Mouse (Mus musculus): ENCODE results near the gene Bsg. TPM values are rescaled to one million over a fixed set of nuclear protein-coding genes. Genes with fewer than 3 reads are reported as not detected.
A peak's percentile ranks its signal among the peaks of the same experiment; 100 is the strongest.

Gene Bsg
- polyA plus RNA-seq, 1 experiment from 2014 or later: 1,048 TPM

DNA sequence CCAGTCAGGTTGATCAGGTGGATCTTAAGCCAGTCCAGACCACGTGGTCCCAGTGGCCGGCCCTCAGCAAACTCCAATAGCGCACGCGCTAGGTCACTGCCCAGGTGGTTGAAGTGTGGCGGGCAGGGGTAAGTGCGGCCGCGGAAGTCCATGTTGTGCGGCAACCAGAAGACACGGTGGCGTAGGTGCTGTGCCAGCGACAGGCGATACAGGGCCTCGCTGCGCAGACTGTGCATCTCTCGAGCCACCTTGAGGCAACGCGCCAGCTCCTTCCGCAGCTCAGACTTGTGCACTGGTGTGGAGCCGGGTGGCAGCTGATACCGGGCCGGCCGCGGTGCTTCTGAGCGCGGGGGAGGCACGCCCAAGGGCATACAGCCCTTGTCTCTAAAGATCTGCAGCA, 34.9 kb downstream of the Bsg start:
- H3K9me3 ChIP-seq (ENCODE audit: low read length): peaks cover 59% of the 10 kb centered on the region
- H3K36me3 ChIP-seq (ENCODE audit: insufficient read depth, low read length): peaks cover 97% of the 10 kb centered on the region
- WGBS: 97% methylated on average over 28 of the region's 28 CpGs
- no peak overlapping the region for H3K4me3 ChIP-seq (ENCODE audit: low read length)
- H3K27ac ChIP-seq (ENCODE audit: low read length): no peak overlapping the region
- H3K27me3 ChIP-seq (ENCODE audit: insufficient read depth, low read length): no peaks in the 10 kb centered on the region; the same call in 1 of the 2 replicates
- no peak for ATAC-seq (ENCODE audit: low FRiP score, low TSS enrichment)
- H3K9ac ChIP-seq (replicated peaks; ENCODE audit: low read length): no peak overlapping the region
- H3K4me2 ChIP-seq (replicated peaks; ENCODE audit: low read depth, low read length): no peak overlapping the region
- 0 out of 2 replicates have a peak, but pooled peaks cover 5% of the 10 kb centered on the region for H3K4me1 ChIP-seq (ENCODE audit: insufficient read depth, low read length)

DNA sequence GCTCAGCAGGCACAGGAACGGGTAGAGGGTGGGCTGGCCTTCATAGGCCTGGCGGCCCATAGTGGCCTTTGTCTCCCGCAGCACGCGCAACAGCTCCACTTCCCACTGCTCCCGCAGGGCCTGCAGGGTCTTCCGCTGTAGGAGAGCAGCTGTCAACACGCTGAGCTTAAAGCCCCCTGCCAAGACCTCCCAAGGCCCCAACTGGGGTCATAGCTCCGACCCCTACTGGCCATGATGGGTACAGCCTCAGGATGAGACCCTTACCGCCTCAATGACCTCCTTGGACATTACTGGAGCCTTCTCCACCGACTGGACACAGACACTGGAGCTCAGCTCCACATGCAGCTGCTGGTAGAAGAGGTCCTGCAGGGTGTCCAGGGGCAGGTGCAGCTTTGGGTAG, 36.6 kb downstream of the Bsg start:
- Histone ChIP-seq H3K9me3 (ENCODE audit: low read length) (peaks cover 50% of the 10 kb centered on the region), H3K4me3 (ENCODE audit: low read length) (no peak overlapping the region), H3K27me3 (ENCODE audit: insufficient read depth, low read length) (no peaks in the 10 kb centered on the region; the same call in 1 of the 2 replicates), H3K36me3 (ENCODE audit: insufficient read depth, low read length) (peaks cover 84% of the 10 kb centered on the region), H3K4me1 (ENCODE audit: insufficient read depth, low read length) (peaks cover 7% of the 10 kb centered on the region), H3K27ac (ENCODE audit: low read length) (no peak overlapping the region), H3K9ac (replicated peaks; ENCODE audit: low read length) (no peak overlapping the region), H3K4me2 (replicated peaks; ENCODE audit: low read depth, low read length) (no peak overlapping the region)
- ATAC-seq (ENCODE audit: low FRiP score, low TSS enrichment): no peak
- 76% methylated on average over 11 of the region's 11 CpGs for WGBS

DNA sequence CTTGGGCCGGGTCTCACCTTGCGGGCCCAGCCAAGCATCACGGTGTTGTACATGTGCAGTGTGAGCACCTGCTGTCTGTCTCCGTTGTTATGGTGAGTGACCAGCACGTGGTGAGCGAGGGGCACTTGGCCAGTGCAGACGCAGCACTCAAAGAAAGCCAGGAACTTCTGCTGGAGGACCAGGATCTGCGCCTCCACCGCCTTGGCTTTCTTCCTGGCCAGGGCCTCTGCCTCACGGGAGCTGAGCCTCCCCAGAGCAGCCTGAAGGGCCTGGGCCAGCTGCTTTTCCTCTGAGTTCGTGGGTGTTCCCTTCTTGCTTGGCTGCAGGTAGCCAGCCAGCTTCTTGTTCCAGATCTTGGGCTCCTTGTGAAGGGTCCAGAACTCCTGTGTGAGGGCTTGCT, 38.9 kb downstream of the Bsg start:
- 91% methylated on average over 11 of the region's 11 CpGs for WGBS
- Histone ChIP-seq H3K9ac (replicated peaks; ENCODE audit: low read length) (no peak overlapping the region), H3K9me3 (ENCODE audit: low read length) (peaks cover 27% of the 10 kb centered on the region), H3K27me3 (ENCODE audit: insufficient read depth, low read length) (no peaks in the 10 kb centered on the region), H3K4me3 (ENCODE audit: low read length) (no peak overlapping the region), H3K27ac (ENCODE audit: low read length) (no peak overlapping the region), H3K4me2 (replicated peaks; ENCODE audit: low read depth, low read length) (no peak overlapping the region), H3K36me3 (ENCODE audit: insufficient read depth, low read length) (peaks cover 61% of the 10 kb centered on the region), H3K4me1 (ENCODE audit: insufficient read depth, low read length) (peaks cover 11% of the 10 kb centered on the region)
- no peak for ATAC-seq (ENCODE audit: low FRiP score, low TSS enrichment)

- no peak for ATAC-seq (ENCODE audit: low FRiP score, low TSS enrichment)
- Histone ChIP-seq H3K4me1 (ENCODE audit: insufficient read depth, low read length) (peaks cover 11% of the 10 kb centered on the region), H3K4me2 (replicated peaks; ENCODE audit: low read depth, low read length) (no peak overlapping the region), H3K27ac (ENCODE audit: low read length) (no peak overlapping the region), H3K9me3 (ENCODE audit: low read length) (peaks cover 21% of the 10 kb centered on the region), H3K4me3 (ENCODE audit: low read length) (no peak overlapping the region), H3K9ac (replicated peaks; ENCODE audit: low read length) (no peak overlapping the region), H3K27me3 (ENCODE audit: insufficient read depth, low read length) (no peaks in the 10 kb centered on the region), H3K36me3 (ENCODE audit: insufficient read depth, low read length) (peaks cover 54% of the 10 kb centered on the region)
- 95% methylated on average over 15 of the region's 15 CpGs for WGBS
Measured at GRCm38 (mm10) chr10:79743650-79744365, 39.5 kb downstream of the Bsg start.

DNA sequence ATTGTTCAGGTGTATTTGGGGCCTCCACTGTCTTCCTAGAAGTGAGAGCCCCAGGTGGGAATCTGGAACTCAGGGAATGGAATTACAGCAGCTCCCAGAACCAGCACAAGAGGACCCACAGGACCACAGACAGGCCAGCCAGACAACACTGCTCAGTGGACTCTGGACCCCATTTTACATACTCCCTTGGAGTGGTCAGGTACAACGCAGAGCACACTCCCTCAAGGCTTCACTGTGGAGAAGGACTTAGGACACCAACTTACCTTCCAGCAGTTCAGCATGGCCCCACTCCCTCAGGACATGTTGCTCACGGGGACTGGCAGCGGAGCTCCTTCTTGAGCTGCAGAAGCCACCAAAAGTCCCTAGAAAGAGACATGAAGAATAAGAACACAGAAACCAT, 41.1 kb downstream of the Bsg start:
- no peak overlapping the region for H3K27ac ChIP-seq (ENCODE audit: low read length)
- H3K4me3 ChIP-seq (ENCODE audit: low read length): peak overlapping the region; percentile 78
- 84% methylated on average over 3 of the region's 3 CpGs for WGBS
- peaks cover 11% of the 10 kb centered on the region for H3K4me1 ChIP-seq (ENCODE audit: insufficient read depth, low read length)
- H3K9ac ChIP-seq (replicated peaks; ENCODE audit: low read length): peak overlapping the region; percentile 5; the same call in 1 of the 2 replicates
- peaks cover 5% of the 10 kb centered on the region; the same call in 1 of the 2 replicates for H3K9me3 ChIP-seq (ENCODE audit: low read length)
- peak overlapping the region; percentile 59 for H3K4me2 ChIP-seq (replicated peaks; ENCODE audit: low read depth, low read length)
- ATAC-seq (ENCODE audit: low FRiP score, low TSS enrichment): no peak
- H3K36me3 ChIP-seq (ENCODE audit: insufficient read depth, low read length): peaks cover 38% of the 10 kb centered on the region
- no peaks in the 10 kb centered on the region for H3K27me3 ChIP-seq (ENCODE audit: insufficient read depth, low read length)

GRCm38 (mm10) chr10:79745898-79746773, 41.8 kb downstream of the Bsg start, which contains the start of gene Polrmt:
Gene Polrmt, minus strand, starts transcription at chr10:79746581.
- H3K9ac ChIP-seq (replicated peaks; ENCODE audit: low read length): peak within 1 kb of the TSS; percentile 77

GRCm38 (mm10) chr10:79746774-79747151, 42.5 kb downstream of the Bsg start:
- Histone ChIP-seq H3K27ac (ENCODE audit: low read length) (no peak overlapping the region), H3K4me2 (replicated peaks; ENCODE audit: low read depth, low read length) (peak overlapping the region; percentile 59), H3K27me3 (ENCODE audit: insufficient read depth, low read length) (no peaks in the 10 kb centered on the region), H3K4me3 (ENCODE audit: low read length) (peak overlapping the region; percentile 29), H3K36me3 (ENCODE audit: insufficient read depth, low read length) (peaks cover 25% of the 10 kb centered on the region), H3K9me3 (ENCODE audit: low read length) (no peaks in the 10 kb centered on the region), H3K9ac (replicated peaks; ENCODE audit: low read length) (peak overlapping the region; percentile 57), H3K4me1 (ENCODE audit: insufficient read depth, low read length) (peaks cover 11% of the 10 kb centered on the region)
- WGBS: 23% methylated on average over 6 of the region's 6 CpGs
- ATAC-seq (ENCODE audit: low FRiP score, low TSS enrichment): peak; percentile 69

More at GRCm38 (mm10) chr10:79745898-79746773, 41.8 kb downstream of the Bsg start, which contains the start of gene Polrmt:
- 3% methylated on average over 38 of the region's 38 CpGs for WGBS
- Histone ChIP-seq H3K27ac (ENCODE audit: low read length) (peak within 1 kb of the TSS; percentile 43; the same call in 1 of the 2 replicates), H3K4me3 (ENCODE audit: low read length) (peak within 1 kb of the TSS; percentile 78), H3K4me2 (replicated peaks; ENCODE audit: low read depth, low read length) (peak within 1 kb of the TSS; percentile 59), H3K27me3 (ENCODE audit: insufficient read depth, low read length) (no peaks in the 10 kb centered on the region), H3K36me3 (ENCODE audit: insufficient read depth, low read length) (peaks cover 31% of the 10 kb centered on the region), H3K4me1 (ENCODE audit: insufficient read depth, low read length) (peaks cover 11% of the 10 kb centered on the region), H3K9me3 (ENCODE audit: low read length) (no peaks in the 10 kb centered on the region; the same call in 1 of the 2 replicates)
- ATAC-seq (ENCODE audit: low FRiP score, low TSS enrichment): peak; percentile 96

DNA sequence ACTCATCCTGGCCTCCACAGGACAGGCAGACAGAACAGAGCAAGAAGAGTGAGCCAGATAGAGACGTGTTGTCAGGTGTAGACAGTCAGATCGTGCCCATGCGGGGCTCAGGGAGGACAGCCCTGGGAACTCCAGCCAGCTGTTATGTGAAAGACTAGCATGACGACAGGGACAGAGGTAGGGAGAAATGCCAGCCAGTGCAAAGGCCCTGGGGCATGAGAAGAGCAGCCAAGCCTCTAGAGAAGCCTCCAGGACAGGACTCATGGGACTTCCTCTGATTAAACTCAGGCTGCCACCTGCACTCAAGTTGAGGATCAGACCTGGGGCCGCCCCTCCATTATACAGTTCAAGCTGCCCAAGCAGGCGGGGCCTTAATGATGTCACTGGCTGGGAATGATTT, 44.2 kb downstream of the Bsg start:
- no peak overlapping the region for H3K4me2 ChIP-seq (replicated peaks; ENCODE audit: low read depth, low read length)
- no peak for ATAC-seq (ENCODE audit: low FRiP score, low TSS enrichment)
- WGBS: 76% methylated on average over 6 of the region's 6 CpGs

GRCm38 (mm10) chr10:79754856-79755516, 50.7 kb downstream of the Bsg start, which contains the start of gene Fgf22:
Gene Fgf22, plus strand, starts transcription at chr10:79755076.
- Histone ChIP-seq H3K36me3 (ENCODE audit: insufficient read depth, low read length) (peaks cover 33% of the 10 kb centered on the region), H3K9ac (replicated peaks; ENCODE audit: low read length) (peak within 1 kb of the TSS; percentile 54; the same call in 1 of the 2 replicates), H3K9me3 (ENCODE audit: low read length) (no peaks in the 10 kb centered on the region), H3K4me3 (ENCODE audit: low read length) (peak within 1 kb of the TSS; percentile 38), H3K4me2 (replicated peaks; ENCODE audit: low read depth, low read length) (peak within 1 kb of the TSS; percentile 70), H3K27ac (ENCODE audit: low read length) (no peak within 1 kb of the TSS), H3K27me3 (ENCODE audit: insufficient read depth, low read length) (no peaks in the 10 kb centered on the region), H3K4me1 (ENCODE audit: insufficient read depth, low read length) (peaks cover 5% of the 10 kb centered on the region)
- ATAC-seq (ENCODE audit: low FRiP score, low TSS enrichment): peak; percentile 91
- 4% methylated on average over 36 of the region's 36 CpGs for WGBS

More for the DNA sequence above, 44.2 kb downstream of the Bsg start:
- peaks cover 11% of the 10 kb centered on the region for H3K4me1 ChIP-seq (ENCODE audit: insufficient read depth, low read length)
- H3K9ac ChIP-seq (replicated peaks; ENCODE audit: low read length): no peak overlapping the region
- H3K36me3 ChIP-seq (ENCODE audit: insufficient read depth, low read length): peaks cover 10% of the 10 kb centered on the region
- no peaks in the 10 kb centered on the region for H3K27me3 ChIP-seq (ENCODE audit: insufficient read depth, low read length)
- H3K27ac ChIP-seq (ENCODE audit: low read length): no peak overlapping the region
- H3K9me3 ChIP-seq (ENCODE audit: low read length): no peaks in the 10 kb centered on the region
- H3K4me3 ChIP-seq (ENCODE audit: low read length): no peak overlapping the region
